Mouse (Mus musculus) layer of hippocampus, adult 2 months (tissue): ENCODE results near the gene 3110021N24Rik. TPM values are rescaled to one million over a fixed set of nuclear protein-coding genes. Genes with fewer than 3 reads are reported as not detected.
"Not testable (repeated sequence)": the region's sequence is repeated elsewhere in the genome, so short reads cannot be mapped to it uniquely, and the experiment has no call there.

Experiments used
- DNase-seq, 2 experiments: peaks; one replicate each; pipeline ENCODE4 v3.0.0; 2022; ENCODE audit warnings: low spot score in 2 of 2
- H3K27ac ChIP-seq: fragments of 200-600 bp; 2 replicates; pipeline ENCODE4 v1.8.1; 2022
- H3K4me3 ChIP-seq: fragments of 200-600 bp; 2 replicates; pipeline ENCODE4 v1.8.1; 2022; ENCODE audit warnings: mild to moderate bottlenecking
- CTCF ChIP-seq: fragments of 200-600 bp; conservative IDR thresholded peaks from 2 replicates; pipeline ENCODE4 v1.8.1; 2022; ENCODE audit warnings: antibody characterized with exemption, mild to moderate bottlenecking, moderate library complexity
- long read RNA-seq, 2 experiments: library from polyadenylated mRNA; stranded (forward); transcript quantifications; one replicate each; pipeline ENCODE4 v2.0.0; 2021; ENCODE audit warnings: borderline mapping rate in 2 of 2
- total RNA-seq, 2 experiments: library from RNA; stranded (reverse); gene quantifications; 2 replicates each; pipeline ENCODE4 v1.2.3; 2021

Gene 3110021N24Rik
- 1 to 10 TPM in 1 of 2 experiments, under 1 TPM in 1; 0.88 to 1.4 TPM for total RNA-seq
- long read RNA-seq, experiment 1, partial matches to known transcripts: 0 of 1 reads
- long read RNA-seq, experiment 1, other reads (novel, unspliced or antisense): 1 of 1 reads
- long read RNA-seq, experiment 2, partial matches to known transcripts: 0 of 2 reads
- long read RNA-seq, experiment 2, other reads (novel, unspliced or antisense): 2 of 2 reads

DNA sequence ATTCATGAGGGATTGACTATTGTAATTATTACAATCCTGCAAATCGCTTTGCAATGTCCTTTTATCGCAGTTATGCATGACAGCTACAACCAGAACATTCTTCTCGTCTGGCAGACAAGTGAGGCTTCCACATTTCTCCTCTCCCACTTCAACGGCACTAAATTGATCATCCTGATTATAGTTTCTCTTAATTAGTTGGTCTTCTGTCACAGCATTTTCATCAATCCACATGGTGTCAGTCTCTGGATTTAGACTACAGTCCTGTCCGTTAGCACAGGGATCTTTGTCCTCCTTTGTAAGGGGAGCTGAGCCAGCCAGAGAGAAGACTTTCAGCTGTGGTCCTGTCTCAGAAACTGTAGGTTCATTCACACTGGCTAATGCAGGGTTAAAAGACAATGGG lies at the start of gene 3110021N24Rik:
Gene 3110021N24Rik, plus strand, starts transcription at position 301 of the 400 bp plus-strand sequence.
- TF ChIP-seq CTCF: no peak
- no peak for DNase-seq
- Histone ChIP-seq H3K4me3 (no peak within 1 kb of the TSS), H3K27ac (no peak within 1 kb of the TSS)

GRCm38 (mm10) chr4:108686156-108686555 lies 33.3 kb upstream of the 3110021N24Rik start:
- no peak for TF ChIP-seq CTCF
- Histone ChIP-seq H3K27ac (no peak overlapping the region), H3K4me3 (no peak overlapping the region)
- DNase-seq: no peak

DNA sequence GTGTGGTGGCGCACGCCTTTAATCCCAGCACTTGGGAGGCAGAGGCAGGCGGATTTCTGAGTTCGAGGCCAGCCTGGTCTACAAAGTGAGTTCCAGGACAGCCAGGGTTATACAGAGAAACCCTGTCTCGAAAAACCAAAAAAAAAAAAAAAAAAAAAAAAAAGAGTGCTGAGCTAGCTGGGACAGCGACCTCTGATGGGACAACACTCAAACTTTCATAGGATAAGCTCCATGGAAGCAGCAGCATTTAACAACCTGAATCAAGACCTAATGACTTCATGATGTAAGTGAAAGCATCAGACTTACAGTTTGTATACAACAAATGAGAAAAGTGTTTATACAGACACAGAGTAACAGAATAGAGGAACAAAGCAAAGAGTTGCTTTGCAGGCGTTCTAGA lies 32.4 kb upstream of the 3110021N24Rik start:
- not testable (repeated sequence) for H3K27ac ChIP-seq, DNase-seq, H3K4me3 ChIP-seq

DNA sequence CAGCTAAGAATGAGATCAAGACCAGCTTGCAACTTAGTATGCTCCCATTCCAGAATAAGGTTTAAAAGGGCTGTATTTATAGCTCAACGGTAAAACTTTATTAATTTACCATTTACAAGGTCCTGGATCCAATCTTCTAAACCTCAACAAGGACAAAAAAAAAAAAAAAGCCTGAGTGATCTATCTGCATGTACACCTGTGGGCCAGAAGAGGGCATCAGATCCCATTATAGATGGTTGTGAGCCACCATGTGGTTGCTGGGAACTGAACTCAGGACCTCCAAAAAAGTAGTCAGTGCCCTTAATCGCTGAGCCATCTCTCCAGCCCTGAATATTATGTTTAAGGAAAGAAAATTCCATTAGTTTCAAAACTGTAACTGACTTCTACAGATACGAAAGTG lies 29.0 kb upstream of the 3110021N24Rik start:
- peak; percentile 46 for TF ChIP-seq CTCF
- no peak overlapping the region for H3K27ac ChIP-seq
- no peak overlapping the region for H3K4me3 ChIP-seq
- DNase-seq: no peak

DNA sequence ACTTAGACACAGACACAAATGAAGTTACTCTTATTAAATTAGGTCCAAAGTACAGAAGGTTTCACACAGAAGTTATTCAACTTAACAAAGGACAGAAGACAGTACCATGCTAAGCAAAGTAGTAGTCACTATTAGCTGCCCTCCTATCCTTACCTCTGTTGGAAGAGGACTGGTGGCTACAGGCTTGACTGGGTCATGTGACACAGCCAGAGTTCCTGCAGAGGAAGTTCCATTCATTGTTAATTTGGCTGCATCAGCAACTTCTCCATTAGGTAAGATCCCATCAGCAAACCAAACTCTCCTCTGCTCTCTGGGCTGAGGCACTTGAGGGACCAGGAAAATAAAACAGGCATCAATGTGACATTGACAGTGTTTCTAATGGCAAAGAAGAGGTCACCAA lies 28.0 kb upstream of the 3110021N24Rik start:
- DNase-seq: no peak
- no peak overlapping the region for H3K4me3 ChIP-seq
- H3K27ac ChIP-seq: no peak overlapping the region
- TF ChIP-seq CTCF: no peak

GRCm38 (mm10) chr4:108696934-108697333 lies 22.5 kb upstream of the 3110021N24Rik start:
- no peak for DNase-seq
- Histone ChIP-seq H3K4me3 (no peak overlapping the region), H3K27ac (no peak overlapping the region)
- TF ChIP-seq CTCF: peak; percentile 79

GRCm38 (mm10) chr4:108708209-108708608 lies 11.2 kb upstream of the 3110021N24Rik start:
- no peak overlapping the region for H3K27ac ChIP-seq
- no peak for TF ChIP-seq CTCF
- DNase-seq: no peak
- H3K4me3 ChIP-seq: no peak overlapping the region

GRCm38 (mm10) chr4:108721245-108721784 lies 1.9 kb downstream of the 3110021N24Rik start:
- DNase-seq: no peak

GRCm38 (mm10) chr4:108724102-108724501 lies 4.7 kb downstream of the 3110021N24Rik start:
- H3K27ac ChIP-seq: no peak overlapping the region
- no peak for TF ChIP-seq CTCF
- no peak for DNase-seq
- H3K4me3 ChIP-seq: no peak overlapping the region

More at GRCm38 (mm10) chr4:108721245-108721784, 1.9 kb downstream of the 3110021N24Rik start:
- no peak for TF ChIP-seq CTCF
- H3K27ac ChIP-seq: no peak overlapping the region
- no peak overlapping the region for H3K4me3 ChIP-seq

- Histone ChIP-seq H3K27ac (no peak overlapping the region), H3K4me3 (no peak overlapping the region)
- TF ChIP-seq CTCF: no peak
- no peak for DNase-seq
These were observed 11.0 kb downstream of the 3110021N24Rik start for GRCm38 (mm10) chr4:108730450-108730849.

- H3K4me3 ChIP-seq: no peak overlapping the region
- H3K27ac ChIP-seq: no peak overlapping the region
- no peak for TF ChIP-seq CTCF
- DNase-seq: no peak
These were observed 12.1 kb downstream of the 3110021N24Rik start for GRCm38 (mm10) chr4:108731582-108731981.

DNA sequence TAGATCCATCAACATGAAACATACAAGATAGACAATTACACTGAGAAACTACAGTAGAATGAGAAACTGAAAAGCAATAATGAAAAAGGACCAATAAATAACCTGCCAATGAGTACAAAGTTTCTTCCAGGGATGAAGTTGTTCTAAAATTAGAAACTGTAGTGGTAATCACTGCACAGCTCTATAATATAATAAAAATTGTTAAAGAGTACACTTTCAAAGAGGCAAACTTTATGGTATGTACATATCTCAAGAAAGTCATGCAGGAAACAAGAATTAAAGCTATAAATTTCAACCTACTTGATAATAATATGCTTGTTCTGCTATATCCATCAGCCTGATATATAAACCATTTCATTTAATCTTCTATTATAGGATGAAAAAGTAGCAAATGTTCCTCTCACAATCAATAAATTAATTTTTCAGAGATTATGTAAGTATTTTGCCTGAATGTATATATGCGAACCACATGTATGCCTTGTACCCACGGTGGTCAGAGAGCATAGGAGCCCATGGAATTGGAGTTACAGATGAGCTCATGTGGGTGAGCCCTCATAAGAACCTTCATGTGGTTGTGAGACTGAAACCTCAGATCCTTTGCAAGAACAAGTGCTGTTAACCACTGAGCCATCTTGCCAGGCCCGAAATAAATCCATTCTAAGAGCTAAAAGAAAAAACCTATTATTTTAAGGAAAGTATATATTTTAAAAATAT lies 26.9 kb downstream of the 3110021N24Rik start:
- no peak for TF ChIP-seq CTCF
- DNase-seq: no peak
- H3K4me3 ChIP-seq: no peak overlapping the region
- H3K27ac ChIP-seq: no peak overlapping the region

GRCm38 (mm10) chr4:108759583-108759982 lies 40.1 kb downstream of the 3110021N24Rik start:
- H3K4me3 ChIP-seq: no peak overlapping the region
- H3K27ac ChIP-seq: no peak overlapping the region
- no peak for TF ChIP-seq CTCF
- DNase-seq: no peak

- TF ChIP-seq CTCF: no peak
- no peak overlapping the region for H3K4me3 ChIP-seq
- H3K27ac ChIP-seq: no peak overlapping the region
- DNase-seq: no peak
These were observed 49.1 kb downstream of the 3110021N24Rik start for GRCm38 (mm10) chr4:108768527-108768926.
